Mouse (Mus musculus): ENCODE measurements around the gene Gm10271. TPM values are rescaled to one million over a fixed set of nuclear protein-coding genes. Genes with fewer than 3 reads are reported as not detected.

Gm10271 gene
- total RNA-seq, 2 experiments from 2014 or later, result not detected

DNA sequence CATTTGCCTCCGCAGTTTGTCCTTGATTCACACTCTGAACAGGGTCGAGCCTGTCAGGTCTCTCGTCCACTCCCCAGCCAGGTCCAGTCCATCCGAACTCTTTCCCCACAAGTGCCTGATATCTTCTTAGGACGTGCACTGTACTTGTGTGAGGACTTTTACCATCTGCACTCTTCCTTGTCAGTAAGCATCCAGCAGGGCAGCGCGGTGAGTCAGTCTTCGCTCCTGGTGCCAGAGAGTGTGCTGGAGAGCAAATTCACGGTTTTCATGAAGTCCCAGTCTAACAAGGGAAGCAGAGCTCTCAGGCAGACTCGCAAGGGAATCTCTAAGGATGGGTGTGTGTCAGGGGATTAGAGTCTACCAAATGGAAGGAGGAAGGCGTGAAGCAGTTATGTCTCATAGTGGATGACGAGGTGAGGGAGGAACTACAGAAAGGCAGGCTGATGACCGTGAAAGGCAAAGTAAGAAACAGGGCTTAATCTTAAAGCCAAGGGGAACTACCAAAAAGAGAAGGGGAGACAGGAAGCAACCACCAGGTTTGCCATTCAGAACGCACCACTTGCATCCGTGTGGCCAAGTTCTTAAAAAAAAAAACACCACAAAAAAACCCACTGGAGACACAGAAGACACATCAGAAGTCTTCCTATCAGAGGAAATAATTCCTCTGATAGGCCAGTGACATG, 40.8 kb downstream of the Gm10271 start:
- DNase-seq, result no peak

DNA sequence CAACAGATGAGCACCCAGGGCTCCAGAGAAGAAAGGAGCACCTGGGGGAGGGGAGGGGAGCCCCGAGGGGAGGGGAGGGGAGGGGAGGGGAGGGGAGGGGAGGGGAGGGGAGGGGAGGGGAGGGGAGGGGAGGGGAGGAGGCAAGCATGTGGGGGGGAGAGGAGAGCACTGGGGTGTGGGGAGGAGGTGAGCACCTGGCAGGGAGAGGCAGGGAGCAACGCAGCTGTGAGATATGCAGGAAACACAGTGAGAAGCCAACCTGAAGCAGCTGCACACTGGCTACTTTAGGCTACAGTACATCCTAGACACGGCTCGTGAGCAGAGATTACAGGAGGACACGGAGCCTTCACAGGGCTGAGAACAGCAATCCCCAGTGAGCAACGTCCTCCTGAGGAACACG, 41.5 kb downstream of the Gm10271 start:
- no peak for DNase-seq

- DNase-seq, result no peak
These were observed 41.9 kb downstream of the Gm10271 start for GRCm38 (mm10) chr10:116930506-116930905.

DNA sequence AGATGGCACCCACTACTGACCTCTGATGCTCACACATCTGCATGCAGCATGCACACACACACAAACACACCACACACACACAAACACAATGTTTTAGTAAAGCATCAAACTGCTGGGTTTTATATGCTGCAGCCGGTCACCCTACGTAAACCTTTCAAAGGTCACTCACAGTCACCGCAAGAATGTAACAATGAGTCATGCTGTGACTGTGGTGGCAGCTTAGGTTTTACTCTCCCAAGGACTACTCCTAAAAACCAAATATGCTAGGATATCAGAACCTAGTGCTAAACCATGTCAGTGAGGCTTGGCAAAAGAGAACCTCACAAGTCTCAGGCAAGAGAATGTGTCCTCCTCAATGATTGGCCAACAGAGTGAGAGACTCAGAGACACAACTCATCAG, 43.6 kb downstream of the Gm10271 start:
- DNase-seq, result no peak

GRCm38 (mm10) chr10:116926428-116927113, 45.8 kb downstream of the Gm10271 start:
- no peak for DNase-seq

- no peak for DNase-seq
These were observed 48.5 kb downstream of the Gm10271 start for GRCm38 (mm10) chr10:116923651-116924495.

DNA sequence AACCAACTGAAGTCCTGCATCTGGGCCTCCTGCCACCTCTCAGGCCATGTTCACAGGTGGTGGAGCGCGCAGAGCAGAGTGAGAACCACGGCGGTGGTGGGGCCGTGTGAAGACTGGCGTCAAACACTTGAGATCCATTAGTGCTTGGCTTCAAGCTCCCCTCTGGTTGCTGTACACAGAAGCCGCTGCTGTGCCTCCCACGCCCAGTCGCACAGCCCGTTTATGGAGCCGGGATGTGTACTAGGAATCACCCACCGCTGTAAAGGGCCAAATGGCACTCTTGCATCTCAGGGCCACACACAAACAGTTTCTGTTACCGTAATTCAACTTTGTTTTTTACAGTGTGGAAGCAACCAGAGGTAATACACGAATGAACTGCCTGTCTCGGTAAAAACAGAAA, 50.2 kb downstream of the Gm10271 start:
- DNase-seq, result no peak

- no peak for DNase-seq
These were observed 51.0 kb downstream of the Gm10271 start for GRCm38 (mm10) chr10:116921416-116921815.

GRCm38 (mm10) chr10:116920641-116921040, 51.8 kb downstream of the Gm10271 start:
- DNase-seq, result no peak

GRCm38 (mm10) chr10:116919368-116920317, 52.8 kb downstream of the Gm10271 start:
- no peak for DNase-seq

DNA sequence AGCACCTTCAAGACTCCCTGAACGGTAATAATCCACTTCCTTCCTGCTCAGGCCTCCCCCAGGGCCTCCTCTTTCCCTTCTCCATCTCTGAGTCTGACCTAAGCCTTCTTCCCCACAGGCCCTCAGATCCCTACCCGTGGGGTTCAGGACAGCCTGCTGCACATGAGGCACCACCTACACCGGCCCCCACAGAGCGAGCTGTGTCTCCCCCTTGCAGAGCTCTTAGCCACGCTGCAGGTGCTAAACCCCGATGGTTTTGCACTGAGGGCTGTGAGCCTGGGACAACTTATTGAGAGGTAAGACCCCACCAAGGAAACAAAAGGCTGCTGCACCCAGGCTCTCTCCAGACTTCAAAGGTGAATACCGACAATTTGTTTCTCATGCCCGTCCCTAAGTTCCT, 55.8 kb downstream of the Gm10271 start:
- no peak for DNase-seq

DNA sequence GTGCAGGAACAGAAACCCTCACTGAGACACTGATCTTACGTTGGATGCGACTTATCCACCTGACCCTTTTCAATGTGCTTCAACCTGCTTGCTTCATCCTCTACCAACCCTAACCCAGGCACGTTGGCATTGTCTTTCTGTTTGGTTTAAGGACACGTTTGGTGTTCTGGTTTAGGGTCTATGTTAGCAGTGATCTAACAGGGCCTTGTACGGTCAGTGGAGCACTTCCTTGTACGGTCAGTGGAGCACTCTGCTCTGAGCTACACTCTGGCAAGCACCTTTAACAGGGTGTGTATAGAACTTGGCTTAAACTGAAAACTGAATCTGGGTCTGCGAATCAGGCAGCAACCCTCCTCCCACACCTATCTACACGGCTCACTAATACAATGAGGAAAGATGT, 57.1 kb downstream of the Gm10271 start:
- no peak for DNase-seq

- no peak for DNase-seq
These were observed 57.8 kb downstream of the Gm10271 start for GRCm38 (mm10) chr10:116914586-116914985.

GRCm38 (mm10) chr10:116913647-116914273, 58.6 kb downstream of the Gm10271 start:
- no peak for DNase-seq

GRCm38 (mm10) chr10:116912850-116913249, 59.6 kb downstream of the Gm10271 start:
- no peak for DNase-seq

GRCm38 (mm10) chr10:116908901-116909642, 63.3 kb downstream of the Gm10271 start:
- no peak for DNase-seq
